Mouse (Mus musculus) cerebellum, adult 2 months (tissue): ENCODE measurements at regions not wholly inside any gene's neighbourhood (a gene's known extent, or its start where the extent isn't known, plus 50 kb on each side); places are given as distances from the start of the nearest gene placed in this dataset.

ENCODE experiments used
- CTCF ChIP-seq: fragments of 200-500 bp; IDR thresholded peaks from 2 replicates; pipeline ENCODE4 v1.5.1; 2011; ENCODE audit warnings: low read depth, mild to moderate bottlenecking, control low read depth, low read length, moderate library complexity, borderline replicate concordance; ENCODE audit not compliant: insufficient read depth
- POLR2A ChIP-seq: fragments of 200-500 bp; IDR thresholded peaks from 2 replicates; pipeline ENCODE4 v1.6.1; 2011; ENCODE audit warnings: low read length, control low read depth, borderline replicate concordance; ENCODE audit not compliant: insufficient read depth

- TF ChIP-seq POLR2A (no peak), CTCF (no peak)
These were observed 106.2 kb upstream of the Rap2b start for GRCm38 (mm10) chr3:61255232-61255631.
